Mouse (Mus musculus) ES-Bruce4 (cell line): ENCODE measurements around the gene Sds. TPM values are rescaled to one million over a fixed set of nuclear protein-coding genes. Genes with fewer than 3 reads are reported as not detected.

ENCODE experiments used
- H3K27ac ChIP-seq: 2 replicates; pipeline ENCODE4 v1.5.1; 2012; ENCODE audit warnings: low read length, inconsistent platforms; ENCODE audit not compliant: insufficient read depth
- H3K27me3 ChIP-seq: 2 replicates; pipeline ENCODE4 v1.6.1; 2012; ENCODE audit warnings: mild to moderate bottlenecking, low read length, inconsistent platforms; ENCODE audit not compliant: control insufficient read depth, poor library complexity, insufficient read depth, severe bottlenecking
- H3K36me3 ChIP-seq: 2 replicates; pipeline ENCODE4 v1.6.1; 2012; ENCODE audit warnings: inconsistent platforms, mild to moderate bottlenecking, low read length, moderate library complexity; ENCODE audit not compliant: control insufficient read depth, poor library complexity, insufficient read depth, severe bottlenecking
- H3K4me1 ChIP-seq: one replicate; pipeline ENCODE4 v1.8.1; 2011; ENCODE audit warnings: low read length; ENCODE audit not compliant: control insufficient read depth, insufficient read depth
- H3K4me3 ChIP-seq: 2 replicates; pipeline ENCODE4 v1.5.1; 2011; ENCODE audit warnings: low read depth, mild to moderate bottlenecking, low read length
- H3K9ac ChIP-seq: 2 replicates; pipeline ENCODE4 v1.6.1; 2012; ENCODE audit warnings: low read depth, mild to moderate bottlenecking, inconsistent platforms; ENCODE audit not compliant: poor library complexity, severe bottlenecking
- H3K9me3 ChIP-seq: replicated peaks from 2 replicates; pipeline ENCODE4 v1.6.1; 2012; ENCODE audit warnings: mild to moderate bottlenecking, low read length, inconsistent platforms; ENCODE audit not compliant: control insufficient read depth, poor library complexity, insufficient read depth, severe bottlenecking
- CTCF ChIP-seq: IDR thresholded peaks from one replicate; pipeline ENCODE4 v1.8.1; 2011; ENCODE audit warnings: low read depth, low read length
- EP300 ChIP-seq: IDR thresholded peaks from 2 replicates; pipeline ENCODE4 v1.6.1; 2011; ENCODE audit warnings: low read depth, low read length; ENCODE audit not compliant: insufficient read depth
- POLR2A ChIP-seq: IDR thresholded peaks from one replicate; pipeline ENCODE4 v1.8.1; 2011; ENCODE audit warnings: low read length; ENCODE audit not compliant: insufficient read depth
- polyA plus RNA-seq: library from polyadenylated mRNA; stranded (reverse); fragments of >200 nt; gene quantifications from 2 replicates; pipeline ENCODE4 v1.2.4, GENCODE M21; 2011; ENCODE audit warnings: low read depth; ENCODE audit not compliant: missing spikeins, insufficient read depth, insufficient read length

Sds gene
- polyA plus RNA-seq, 1 experiment = not detected

GRCm38 (mm10) chr5:120438469-120438868 lies 37.9 kb upstream of the Sds start:
- H3K27me3 ChIP-seq = peaks cover 34% of the 10 kb centered on the region
- no peak for TF ChIP-seq EP300
- no peak for TF ChIP-seq POLR2A
- no peak for TF ChIP-seq CTCF
- H3K36me3 ChIP-seq = no peaks in the 10 kb centered on the region
- no peak overlapping the region for H3K27ac ChIP-seq
- H3K4me1 ChIP-seq = peaks cover 1% of the 10 kb centered on the region
- H3K4me3 ChIP-seq = no peak overlapping the region
- no peak overlapping the region for H3K9ac ChIP-seq
- H3K9me3 ChIP-seq = no peaks in the 10 kb centered on the region

DNA sequence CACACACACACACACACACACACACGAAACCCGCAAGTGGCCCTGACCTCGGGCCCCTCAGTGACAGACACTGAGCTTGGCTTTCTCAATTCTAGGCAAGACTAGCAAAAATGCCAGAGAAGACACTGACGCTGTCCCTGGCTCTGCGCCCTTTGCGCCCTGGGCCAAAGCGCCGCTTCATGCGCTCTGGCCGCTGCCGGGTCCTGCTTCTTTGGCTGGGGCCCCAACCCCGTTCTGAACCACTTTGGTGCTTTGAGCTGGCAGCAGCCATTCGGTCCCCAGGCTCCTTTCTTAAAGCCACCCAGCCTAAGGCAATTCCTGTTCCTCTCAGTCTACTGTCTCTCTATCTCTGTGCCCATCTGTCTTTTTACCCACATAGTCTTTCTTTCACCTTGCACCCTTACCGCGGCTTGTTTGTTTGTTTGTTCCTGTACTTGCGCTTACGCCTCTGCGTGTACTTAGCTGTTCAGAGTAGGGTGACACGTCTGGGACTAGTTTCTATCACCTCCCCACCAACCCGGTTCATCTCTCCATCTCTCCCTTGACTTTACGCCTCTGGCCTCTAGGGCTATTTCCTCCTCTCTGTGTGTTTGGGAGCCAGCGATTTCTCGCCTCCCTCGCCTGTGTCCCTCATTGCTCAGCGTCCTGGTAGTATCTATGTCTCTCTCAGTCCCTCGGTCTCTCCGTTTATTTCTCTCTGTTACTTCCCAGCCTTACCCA lies 37.2 kb upstream of the Sds start:
- Histone ChIP-seq H3K27ac (no peak overlapping the region), H3K36me3 (no peaks in the 10 kb centered on the region), H3K4me1 (peaks cover 1% of the 10 kb centered on the region), H3K27me3 (peaks cover 29% of the 10 kb centered on the region), H3K9ac (no peak overlapping the region), H3K9me3 (no peaks in the 10 kb centered on the region), H3K4me3 (no peak overlapping the region)
- no peak for TF ChIP-seq CTCF
- TF ChIP-seq POLR2A = no peak
- TF ChIP-seq EP300 = no peak

DNA sequence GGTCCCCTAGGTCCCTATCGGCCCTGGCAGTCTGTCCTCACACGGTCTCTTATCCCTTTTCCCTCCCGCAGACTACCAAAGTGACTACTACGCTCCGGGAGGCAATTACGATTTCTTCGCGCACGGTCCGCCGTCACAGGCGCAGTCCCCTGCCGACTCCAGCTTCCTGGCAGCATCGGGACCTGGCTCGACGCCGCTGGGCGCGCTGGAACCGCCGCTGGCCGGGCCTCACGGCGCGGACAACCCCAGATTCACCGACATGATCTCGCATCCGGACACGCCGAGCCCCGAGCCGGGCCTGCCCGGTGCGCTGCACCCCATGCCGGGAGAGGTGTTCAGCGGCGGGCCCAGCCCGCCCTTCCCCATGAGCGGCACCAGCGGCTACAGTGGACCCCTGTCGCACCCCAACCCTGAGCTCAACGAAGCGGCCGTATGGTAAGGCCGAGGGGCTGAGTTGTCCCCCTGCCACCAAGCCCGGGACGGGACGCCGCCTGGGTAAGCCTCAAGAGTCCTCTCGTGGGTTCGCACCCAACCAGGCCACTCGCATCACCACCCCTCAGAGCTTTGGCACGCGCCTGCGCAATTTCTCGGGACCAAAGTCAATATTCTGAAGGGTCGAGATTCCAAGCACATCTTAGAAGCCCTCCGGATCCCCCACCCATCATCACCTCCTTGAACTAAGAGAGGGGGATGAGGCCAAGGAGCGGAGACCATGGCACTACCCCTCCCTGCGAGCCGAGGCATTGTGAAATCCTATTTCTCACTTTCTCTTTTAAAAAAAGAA lies 36.2 kb upstream of the Sds start:
- Histone ChIP-seq H3K4me3 (peak overlapping the region; percentile 29; the same call in 1 of the 2 replicates), H3K9ac (peak overlapping the region; percentile 32), H3K9me3 (no peaks in the 10 kb centered on the region), H3K36me3 (no peaks in the 10 kb centered on the region), H3K4me1 (peaks cover 1% of the 10 kb centered on the region), H3K27me3 (peaks cover 27% of the 10 kb centered on the region), H3K27ac (no peak overlapping the region)
- no peak for TF ChIP-seq EP300
- no peak for TF ChIP-seq CTCF
- TF ChIP-seq POLR2A = no peak

- Histone ChIP-seq H3K9me3 (no peaks in the 10 kb centered on the region), H3K4me3 (no peak overlapping the region), H3K27me3 (peaks cover 26% of the 10 kb centered on the region), H3K36me3 (no peaks in the 10 kb centered on the region), H3K9ac (no peak overlapping the region), H3K4me1 (peaks cover 1% of the 10 kb centered on the region), H3K27ac (no peak overlapping the region)
- peak; percentile 94 for TF ChIP-seq CTCF
- no peak for TF ChIP-seq EP300
- no peak for TF ChIP-seq POLR2A
These were observed 35.6 kb upstream of the Sds start for GRCm38 (mm10) chr5:120440733-120441132.

DNA sequence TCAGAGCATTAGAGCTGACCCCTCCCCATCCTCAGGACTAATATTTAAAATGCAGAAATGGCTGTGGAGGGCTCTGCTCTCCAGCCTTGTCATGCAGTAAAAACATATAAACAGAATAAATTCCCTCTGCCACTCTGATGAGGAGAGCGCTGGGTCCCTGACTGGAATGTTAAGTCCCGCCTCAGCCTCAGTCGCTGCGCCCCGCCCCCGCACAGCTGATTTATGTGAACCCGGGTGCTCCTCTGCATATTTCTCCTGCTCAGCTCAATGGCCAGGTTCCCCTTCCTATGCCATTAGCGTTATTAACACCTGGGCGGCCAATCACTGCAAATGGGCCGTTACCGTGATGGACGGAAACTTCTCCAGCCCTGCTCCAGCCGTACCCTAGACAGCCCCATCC lies 29.0 kb upstream of the Sds start:
- H3K4me3 ChIP-seq = no peak overlapping the region
- no peak overlapping the region for H3K9ac ChIP-seq
- no peak for TF ChIP-seq POLR2A
- no peak for TF ChIP-seq EP300
- TF ChIP-seq CTCF = no peak
- no peaks in the 10 kb centered on the region for H3K9me3 ChIP-seq
- H3K4me1 ChIP-seq = no peaks in the 10 kb centered on the region
- no peak overlapping the region for H3K27ac ChIP-seq
- H3K36me3 ChIP-seq = no peaks in the 10 kb centered on the region
- H3K27me3 ChIP-seq = no peaks in the 10 kb centered on the region
